Mouse (Mus musculus) heart, postnatal 0 days (tissue): ENCODE data around the gene Epo.

ENCODE experiments used
- CTCF ChIP-seq: IDR thresholded peaks from 2 replicates; pipeline ENCODE4 v1.5.1; 2016; ENCODE audit warnings: antibody characterized with exemption, control low read depth, low read depth
- EP300 ChIP-seq: IDR thresholded peaks from 2 replicates; pipeline ENCODE4 v1.6.1; 2016; ENCODE audit warnings: antibody characterized with exemption, low read depth

- TF ChIP-seq EP300 = no peak
- no peak for TF ChIP-seq CTCF
These were observed 6.3 kb upstream of the Epo start for GRCm38 (mm10) chr5:137539291-137539801.
